Mouse (Mus musculus) embryo, embryonic 11 days (tissue): ENCODE data around the gene Baiap2l1.
"Not testable (repeated sequence)": the region's sequence is repeated elsewhere in the genome, so short reads cannot be mapped to it uniquely, and the experiment has no call there.

Experiments used
- DNase-seq: peaks from one replicate; pipeline ENCODE4 v3.0.0-alpha.2; 2015

Baiap2l1 gene

GRCm38 (mm10) chr5:144357881-144358591 is at the start of gene Baiap2l1:
Gene Baiap2l1, minus strand, starts transcription at chr5:144358112.
- DNase-seq, result peak; percentile 97

- no peak for DNase-seq
These were observed 48.3 kb upstream of the Baiap2l1 start for GRCm38 (mm10) chr5:144406256-144406655.

GRCm38 (mm10) chr5:144400821-144401220 is 42.9 kb upstream of the Baiap2l1 start:
- peak; percentile 34 for DNase-seq

GRCm38 (mm10) chr5:144397566-144397965 is 39.7 kb upstream of the Baiap2l1 start:
- no peak for DNase-seq

GRCm38 (mm10) chr5:144394142-144394541 is 36.2 kb upstream of the Baiap2l1 start:
- no peak for DNase-seq

- DNase-seq, result peak; percentile 64
These were observed 29.9 kb upstream of the Baiap2l1 start for GRCm38 (mm10) chr5:144387851-144388250.

GRCm38 (mm10) chr5:144383936-144384335 is 26.0 kb upstream of the Baiap2l1 start:
- DNase-seq, result no peak

- no peak for DNase-seq
These were observed 23.9 kb upstream of the Baiap2l1 start for GRCm38 (mm10) chr5:144381782-144382181.

GRCm38 (mm10) chr5:144380689-144381088 is 22.8 kb upstream of the Baiap2l1 start:
- DNase-seq, result no peak

GRCm38 (mm10) chr5:144379431-144379830 is 21.5 kb upstream of the Baiap2l1 start:
- no peak for DNase-seq

- no peak for DNase-seq
These were observed 15.0 kb upstream of the Baiap2l1 start for GRCm38 (mm10) chr5:144372885-144373284.

- DNase-seq, result no peak
These were observed 14.3 kb upstream of the Baiap2l1 start for GRCm38 (mm10) chr5:144372177-144372576.

GRCm38 (mm10) chr5:144370986-144371385 is 13.1 kb upstream of the Baiap2l1 start:
- DNase-seq, result peak; percentile 62

GRCm38 (mm10) chr5:144368661-144369205 is 10.8 kb upstream of the Baiap2l1 start:
- DNase-seq, result no peak

- not testable (repeated sequence) for DNase-seq
These were observed 8.6 kb upstream of the Baiap2l1 start for GRCm38 (mm10) chr5:144366551-144366950.

GRCm38 (mm10) chr5:144364680-144365357 is 6.9 kb upstream of the Baiap2l1 start:
- no peak for DNase-seq

- DNase-seq, result no peak
These were observed 2.4 kb upstream of the Baiap2l1 start for GRCm38 (mm10) chr5:144360346-144360745.

GRCm38 (mm10) chr5:144359886-144360285 is 2.0 kb upstream of the Baiap2l1 start:
- DNase-seq, result no peak

- DNase-seq, result no peak
These were observed 643 bp upstream of the Baiap2l1 start for GRCm38 (mm10) chr5:144358592-144358917.

- DNase-seq, result no peak
These were observed 396 bp downstream of the Baiap2l1 start for GRCm38 (mm10) chr5:144357551-144357880.

- DNase-seq, result peak; percentile 29
These were observed 996 bp downstream of the Baiap2l1 start for GRCm38 (mm10) chr5:144356776-144357455.

GRCm38 (mm10) chr5:144352250-144353047 is 5.5 kb downstream of the Baiap2l1 start:
- no peak for DNase-seq

GRCm38 (mm10) chr5:144351185-144351584 is 6.7 kb downstream of the Baiap2l1 start:
- no peak for DNase-seq
